Mouse (Mus musculus) heart, postnatal 0 days (tissue): ENCODE results near the gene Lrrk2. TPM values are rescaled to one million over a fixed set of nuclear protein-coding genes. Genes with fewer than 3 reads are reported as not detected.

Experiments
- ATAC-seq: fragments of 200-750 bp; cut with Nextera tagmentation; 2 replicates; pipeline ENCODE4 v1.8.0; 2017; ENCODE audit warnings: low read depth, moderate number of reproducible peaks, moderate library complexity; ENCODE audit not compliant: insufficient read depth
- DNase-seq: peaks from one replicate; pipeline ENCODE4 v3.0.0-alpha.2; 2016; ENCODE audit warnings: low spot score
- H3K27ac ChIP-seq: fragments of 300-500 bp; sonication (generic); 2 replicates; pipeline ENCODE4 v1.5.1; 2014; ENCODE audit warnings: low read depth, mild to moderate bottlenecking
- H3K27me3 ChIP-seq: fragments of 300-500 bp; sonication (generic); 2 replicates; pipeline ENCODE4 v1.6.1; 2014; ENCODE audit warnings: low read length, mixed read lengths; ENCODE audit not compliant: control insufficient read depth, insufficient read depth
- H3K36me3 ChIP-seq: fragments of 300-500 bp; sonication (generic); replicated peaks from 2 replicates; pipeline ENCODE4 v1.6.1; 2014; ENCODE audit warnings: low read length, mixed read lengths; ENCODE audit not compliant: control insufficient read depth, insufficient read depth
- H3K4me1 ChIP-seq: fragments of 300-500 bp; sonication (generic); 2 replicates; pipeline ENCODE4 v1.6.1; 2014; ENCODE audit warnings: antibody characterized with exemption; ENCODE audit not compliant: control insufficient read depth, insufficient read depth
- H3K4me2 ChIP-seq: fragments of 300-500 bp; sonication (generic); 2 replicates; pipeline ENCODE4 v1.6.1; 2014; ENCODE audit warnings: low read depth, mild to moderate bottlenecking, low read length, moderate library complexity
- H3K4me3 ChIP-seq: fragments of 300-500 bp; sonication (generic); 2 replicates; pipeline ENCODE4 v1.5.1; 2014; ENCODE audit warnings: low read depth, low read length
- H3K9ac ChIP-seq: fragments of 300-500 bp; sonication (generic); replicated peaks from 2 replicates; pipeline ENCODE4 v1.6.1; 2014; ENCODE audit warnings: low read depth, low read length, mixed read lengths
- H3K9me3 ChIP-seq: fragments of 300-500 bp; sonication (generic); replicated peaks from 2 replicates; pipeline ENCODE4 v1.6.1; 2016; ENCODE audit warnings: low read length; ENCODE audit not compliant: control insufficient read depth
- CTCF ChIP-seq: IDR thresholded peaks from 2 replicates; pipeline ENCODE4 v1.5.1; 2016; ENCODE audit warnings: antibody characterized with exemption, control low read depth, low read depth
- EP300 ChIP-seq: IDR thresholded peaks from 2 replicates; pipeline ENCODE4 v1.6.1; 2016; ENCODE audit warnings: antibody characterized with exemption, low read depth
- WGBS: fragments of 180-500 bp; shearing (Covaris S2); extraction: QIAGEN DNeasy Blood & Tissue Kit; methylation state at CpG from one replicate; pipeline ENCODE4 v1.1.7; 2014; 5-methylcytosine and 5-hydroxymethylcytosine counted together
- polyA plus RNA-seq: library from polyadenylated mRNA; unstranded; fragments of >200 nt; fragmentation: Nextera tagmentation; extraction: Ambion mirVana; gene quantifications from 2 replicates; pipeline ENCODE4 v1.2.1, GENCODE M21; 2015
- total RNA-seq: library from RNA; depleted of rRNA; stranded (reverse); fragments of >200 nt; gene quantifications from 2 replicates; pipeline ENCODE4 v1.2.3, GENCODE M21; 2014; ENCODE audit warnings: low replicate concordance; rRNA removed

The Lrrk2 gene
- total RNA-seq (4.1 and 5.3 TPM in 2 replicates), polyA plus RNA-seq (3.6 and 3.7 TPM in 2 replicates)

- Histone ChIP-seq H3K4me3 (peak within 1 kb of the TSS; percentile 60), H3K27ac (peak within 1 kb of the TSS; percentile 90), H3K9ac (peak within 1 kb of the TSS; percentile 62), H3K36me3 (no peaks in the 10 kb centered on the region), H3K4me1 (peaks cover 14% of the 10 kb centered on the region), H3K9me3 (no peaks in the 10 kb centered on the region), H3K27me3 (no peaks in the 10 kb centered on the region), H3K4me2 (peak within 1 kb of the TSS; percentile 70)
- ATAC-seq (peak; percentile 99), DNase-seq (peak; percentile 86)
- no peak for TF ChIP-seq EP300
- no peak for TF ChIP-seq CTCF
- WGBS = 3% methylated on average over 40 of the region's 40 CpGs
These were observed at the start of gene Lrrk2 for GRCm38 (mm10) chr15:91672645-91673568. TSS of gene Lrrk2 (plus strand) at chr15:91673175.

DNA sequence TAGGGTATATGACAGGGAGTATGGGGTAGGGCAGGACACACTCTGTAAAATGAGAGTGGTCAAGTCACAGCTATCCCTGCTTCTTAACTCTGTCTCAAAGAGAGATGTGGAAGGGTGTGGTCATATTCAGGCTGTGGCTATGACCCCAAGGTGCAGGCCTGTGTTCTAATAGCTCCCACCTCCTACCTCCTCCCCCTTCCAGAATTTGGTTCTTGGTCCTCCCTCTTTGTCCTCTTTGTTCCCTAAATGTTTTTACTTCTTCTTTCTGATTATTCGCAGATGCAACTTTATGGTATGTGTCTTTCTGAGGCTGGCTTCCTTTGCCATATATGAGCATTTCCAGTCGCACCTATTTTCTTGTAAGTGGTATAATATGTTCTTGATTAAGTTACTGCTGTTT, 48.5 kb upstream of the Lrrk2 start:
- DNase-seq = no peak

DNA sequence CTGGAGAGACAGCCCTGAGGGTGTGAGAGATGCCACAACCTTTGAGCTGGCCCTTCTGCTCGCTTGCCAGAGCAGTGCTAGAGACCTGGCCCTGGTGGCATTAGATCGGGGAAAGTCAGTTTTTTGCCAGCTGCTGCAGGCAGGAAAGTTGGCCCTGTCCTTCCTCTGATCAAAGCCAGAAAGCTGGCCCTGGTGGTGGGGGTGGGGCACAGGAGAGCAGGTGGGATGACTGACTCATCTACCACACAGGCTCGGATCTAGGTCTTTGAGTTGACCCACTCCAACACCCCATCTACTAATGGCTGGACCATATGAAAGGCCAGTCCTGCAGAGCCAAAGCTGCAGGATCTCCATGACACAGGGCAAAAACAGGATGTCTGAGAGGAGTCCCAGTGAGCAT, 43.8 kb upstream of the Lrrk2 start:
- Histone ChIP-seq H3K4me3 (no peak overlapping the region), H3K9ac (no peak overlapping the region), H3K36me3 (no peaks in the 10 kb centered on the region), H3K4me2 (no peak overlapping the region), H3K27me3 (no peaks in the 10 kb centered on the region), H3K9me3 (no peaks in the 10 kb centered on the region), H3K4me1 (no peaks in the 10 kb centered on the region), H3K27ac (no peak overlapping the region)
- 54% methylated on average over 3 of the region's 3 CpGs for WGBS
- ATAC-seq (no peak), DNase-seq (no peak)
- TF ChIP-seq CTCF (no peak), EP300 (no peak)

More for the DNA sequence above, 48.5 kb upstream of the Lrrk2 start:
- H3K4me1 ChIP-seq = no peaks in the 10 kb centered on the region
- no peak overlapping the region for H3K27ac ChIP-seq
- no peaks in the 10 kb centered on the region for H3K9me3 ChIP-seq
- H3K4me3 ChIP-seq = no peak overlapping the region
- ATAC-seq = no peak
- H3K36me3 ChIP-seq = no peaks in the 10 kb centered on the region
- H3K4me2 ChIP-seq = no peak overlapping the region
- H3K9ac ChIP-seq = no peak overlapping the region
- TF ChIP-seq EP300 (no peak), CTCF (no peak)
- 76% methylated on average over 2 of the region's 2 CpGs for WGBS
- H3K27me3 ChIP-seq = no peaks in the 10 kb centered on the region

GRCm38 (mm10) chr15:91632473-91632872, 40.5 kb upstream of the Lrrk2 start:
- ATAC-seq (no peak), DNase-seq (no peak)
- Histone ChIP-seq H3K4me1 (no peaks in the 10 kb centered on the region), H3K27ac (no peak overlapping the region), H3K4me3 (no peak overlapping the region), H3K9me3 (no peaks in the 10 kb centered on the region), H3K4me2 (no peak overlapping the region), H3K27me3 (no peaks in the 10 kb centered on the region), H3K9ac (no peak overlapping the region), H3K36me3 (no peaks in the 10 kb centered on the region)
- TF ChIP-seq EP300 (no peak), CTCF (no peak)
- WGBS = 69% methylated on average over 4 of the region's 4 CpGs

GRCm38 (mm10) chr15:91633051-91633450, 39.9 kb upstream of the Lrrk2 start:
- Histone ChIP-seq H3K4me1 (no peaks in the 10 kb centered on the region), H3K9me3 (no peaks in the 10 kb centered on the region), H3K9ac (no peak overlapping the region), H3K4me2 (no peak overlapping the region), H3K36me3 (no peaks in the 10 kb centered on the region), H3K27ac (no peak overlapping the region), H3K27me3 (no peaks in the 10 kb centered on the region), H3K4me3 (no peak overlapping the region)
- TF ChIP-seq CTCF (no peak), EP300 (no peak)
- 77% methylated on average over 9 of the region's 9 CpGs for WGBS
- DNase-seq (no peak), ATAC-seq (no peak)
